Mouse (Mus musculus) midbrain, embryonic 12.5 days (tissue): ENCODE measurements at regions not wholly inside any gene's neighbourhood (a gene's known extent, or its start where the extent isn't known, plus 50 kb on each side); places are given as distances from the start of the nearest gene placed in this dataset.
"Not testable (repeated sequence)": the region's sequence is repeated elsewhere in the genome, so short reads cannot be mapped to it uniquely, and the experiment has no call there.

Source experiments
- ATAC-seq: fragments of 200-750 bp; cut with Nextera tagmentation; 2 replicates; pipeline ENCODE4 v1.8.0; 2017; ENCODE audit warnings: low read depth, moderate TSS enrichment, moderate library complexity; ENCODE audit not compliant: low FRiP score
- H3K27ac ChIP-seq: fragments of 300-500 bp; sonication (generic); replicated peaks from 2 replicates; pipeline ENCODE4 v1.5.1; 2016; ENCODE audit warnings: mild to moderate bottlenecking
- H3K27me3 ChIP-seq: fragments of 300-500 bp; sonication (generic); 2 replicates; pipeline ENCODE4 v1.6.1; 2016; ENCODE audit warnings: mild to moderate bottlenecking
- H3K36me3 ChIP-seq: fragments of 300-500 bp; sonication (generic); 2 replicates; pipeline ENCODE4 v1.6.1; 2016
- H3K4me1 ChIP-seq: fragments of 300-500 bp; sonication (generic); 2 replicates; pipeline ENCODE4 v1.6.1; 2016
- H3K4me2 ChIP-seq: fragments of 300-500 bp; sonication (generic); replicated peaks from 2 replicates; pipeline ENCODE4 v1.6.1; 2016; ENCODE audit warnings: mild to moderate bottlenecking, moderate library complexity
- H3K4me3 ChIP-seq: fragments of 300-500 bp; sonication (generic); 2 replicates; pipeline ENCODE4 v1.5.1; 2016; ENCODE audit warnings: mild to moderate bottlenecking
- H3K9ac ChIP-seq: fragments of 300-500 bp; sonication (generic); replicated peaks from 2 replicates; pipeline ENCODE4 v1.6.1; 2016; ENCODE audit warnings: mild to moderate bottlenecking, moderate library complexity
- H3K9me3 ChIP-seq: fragments of 300-500 bp; sonication (generic); 2 replicates; pipeline ENCODE4 v1.6.1; 2016; ENCODE audit warnings: mild to moderate bottlenecking
- WGBS: fragments of 180-500 bp; shearing (Covaris S2); methylation state at CpG from one replicate; pipeline ENCODE4 v1.1.7; 2016; 5-methylcytosine and 5-hydroxymethylcytosine counted together

DNA sequence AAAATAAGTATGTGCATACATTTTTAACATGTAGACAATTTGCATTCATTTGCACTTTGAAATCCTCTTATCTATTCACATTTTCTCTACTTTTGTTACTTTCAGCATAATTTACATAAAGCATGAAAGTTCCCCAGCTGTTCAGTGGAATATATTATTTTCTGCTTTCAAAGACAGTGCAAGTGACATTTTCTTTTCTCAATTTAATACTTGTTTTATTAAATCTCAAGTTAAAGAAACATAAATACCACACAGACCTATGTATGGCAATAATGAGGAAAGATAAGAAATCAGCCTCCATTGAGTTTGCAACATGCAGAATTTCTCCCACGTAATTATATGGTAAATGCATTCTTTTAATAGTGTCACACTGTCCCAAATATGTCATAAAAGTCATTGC, 1168.1 kb upstream of the Gje1 start:
- Histone ChIP-seq H3K4me1 (no peaks in the 10 kb centered on the region), H3K4me3 (no peak overlapping the region), H3K9ac (no peak overlapping the region), H3K4me2 (no peak overlapping the region), H3K27me3 (no peaks in the 10 kb centered on the region), H3K36me3 (no peaks in the 10 kb centered on the region), H3K27ac (no peak overlapping the region), H3K9me3 (no peaks in the 10 kb centered on the region)
- peak; percentile 57 for ATAC-seq
- WGBS = 62% methylated on average over 1 of the region's 1 CpGs

- Histone ChIP-seq H3K27me3 (no peaks in the 10 kb centered on the region), H3K9me3 (no peaks in the 10 kb centered on the region), H3K4me1 (no peaks in the 10 kb centered on the region), H3K36me3 (no peaks in the 10 kb centered on the region), H3K27ac (no peak overlapping the region), H3K4me3 (no peak overlapping the region), H3K9ac (no peak overlapping the region), H3K4me2 (no peak overlapping the region)
- no peak for ATAC-seq
- WGBS = 60% methylated on average over 2 of the region's 2 CpGs
Observed at GRCm38 (mm10) chr10:15868063-15868462, 1150.0 kb upstream of the Gje1 start.

DNA sequence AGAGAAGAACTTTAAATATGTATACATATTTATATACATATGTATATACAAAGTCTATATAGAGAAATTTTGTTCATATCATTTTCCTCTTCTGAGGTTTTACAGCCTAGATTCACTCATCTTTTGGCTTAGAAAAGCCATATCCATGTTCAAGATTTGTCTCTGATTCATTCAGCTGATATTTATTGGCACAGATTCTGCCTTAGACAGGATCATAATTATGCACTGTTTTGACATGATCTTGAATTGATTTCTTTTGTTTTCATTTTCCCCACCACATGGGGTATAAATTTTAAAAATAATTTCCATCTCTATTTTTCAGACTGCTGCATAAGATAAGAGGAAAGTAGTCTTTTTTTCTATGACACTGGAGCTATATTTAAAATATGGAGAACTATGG, 1148.9 kb upstream of the Gje1 start:
- Histone ChIP-seq H3K36me3 (no peaks in the 10 kb centered on the region), H3K27me3 (no peaks in the 10 kb centered on the region), H3K4me2 (no peak overlapping the region), H3K4me3 (no peak overlapping the region), H3K4me1 (no peaks in the 10 kb centered on the region), H3K9ac (no peak overlapping the region), H3K27ac (no peak overlapping the region), H3K9me3 (no peaks in the 10 kb centered on the region)
- ATAC-seq = no peak

- H3K27me3 ChIP-seq = no peaks in the 10 kb centered on the region
- no peak overlapping the region for H3K27ac ChIP-seq
- no peak overlapping the region for H3K4me2 ChIP-seq
- no peak overlapping the region for H3K4me3 ChIP-seq
- no peak for ATAC-seq
- no peaks in the 10 kb centered on the region for H3K36me3 ChIP-seq
- H3K4me1 ChIP-seq = no peaks in the 10 kb centered on the region
- H3K9me3 ChIP-seq = no peaks in the 10 kb centered on the region
- H3K9ac ChIP-seq = no peak overlapping the region
- 88% methylated on average over 3 of the region's 3 CpGs for WGBS
Observed at GRCm38 (mm10) chr10:15841381-15841780, 1123.4 kb upstream of the Gje1 start.

DNA sequence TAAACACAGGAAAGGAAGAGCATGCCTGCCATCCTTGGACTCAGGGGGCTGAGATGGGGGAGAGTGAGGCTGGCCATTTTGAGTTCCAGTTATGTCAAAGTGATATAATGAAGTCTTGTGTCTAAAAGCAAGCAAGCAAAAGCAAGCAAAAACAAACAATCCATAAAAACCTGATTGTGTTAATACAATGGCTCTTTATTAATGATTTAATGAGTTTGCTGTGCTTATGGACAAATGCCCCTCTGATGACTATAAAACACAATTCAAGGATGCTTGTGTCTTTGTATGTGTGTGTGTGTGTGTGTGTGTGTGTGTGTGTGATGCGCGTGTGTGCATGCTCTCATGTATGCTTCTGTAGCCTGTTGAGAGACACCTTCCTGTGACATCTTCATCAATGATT, 1114.3 kb upstream of the Gje1 start:
- ATAC-seq = no peak
- no peaks in the 10 kb centered on the region for H3K27me3 ChIP-seq
- H3K4me2 ChIP-seq = no peak overlapping the region
- no peak overlapping the region for H3K9ac ChIP-seq
- 94% methylated on average over 2 of the region's 2 CpGs for WGBS
- H3K27ac ChIP-seq = no peak overlapping the region
- no peaks in the 10 kb centered on the region for H3K4me1 ChIP-seq
- H3K9me3 ChIP-seq = no peaks in the 10 kb centered on the region
- H3K36me3 ChIP-seq = no peaks in the 10 kb centered on the region
- H3K4me3 ChIP-seq = no peak overlapping the region

- WGBS = 43% methylated on average over 1 of the region's 1 CpGs
- H3K4me1 ChIP-seq = no peaks in the 10 kb centered on the region
- ATAC-seq = peak; percentile 68; the same call in 1 of the 2 replicates
Observed at GRCm38 (mm10) chr10:15825457-15825856, 1107.4 kb upstream of the Gje1 start.

GRCm38 (mm10) chr10:15807271-15807670, 1089.3 kb upstream of the Gje1 start:
- 89% methylated on average over 3 of the region's 3 CpGs for WGBS
- no peaks in the 10 kb centered on the region for H3K9me3 ChIP-seq
- no peaks in the 10 kb centered on the region for H3K4me1 ChIP-seq
- no peak overlapping the region for H3K4me3 ChIP-seq
- no peaks in the 10 kb centered on the region for H3K27me3 ChIP-seq
- no peaks in the 10 kb centered on the region for H3K36me3 ChIP-seq
- ATAC-seq = no peak
- no peak overlapping the region for H3K4me2 ChIP-seq
- H3K9ac ChIP-seq = no peak overlapping the region
- no peak overlapping the region for H3K27ac ChIP-seq

More at GRCm38 (mm10) chr10:15825457-15825856, 1107.4 kb upstream of the Gje1 start:
- H3K36me3 ChIP-seq = no peaks in the 10 kb centered on the region
- no peak overlapping the region for H3K4me2 ChIP-seq
- H3K9me3 ChIP-seq = no peaks in the 10 kb centered on the region
- H3K27me3 ChIP-seq = no peaks in the 10 kb centered on the region
- H3K27ac ChIP-seq = no peak overlapping the region
- H3K4me3 ChIP-seq = no peak overlapping the region
- no peak overlapping the region for H3K9ac ChIP-seq

- ATAC-seq = no peak
- Histone ChIP-seq H3K4me1 (no peaks in the 10 kb centered on the region), H3K36me3 (no peaks in the 10 kb centered on the region), H3K4me2 (no peak overlapping the region), H3K27ac (no peak overlapping the region), H3K4me3 (no peak overlapping the region), H3K9ac (no peak overlapping the region), H3K9me3 (no peaks in the 10 kb centered on the region), H3K27me3 (no peaks in the 10 kb centered on the region)
- WGBS = 87% methylated on average over 2 of the region's 2 CpGs
Observed at GRCm38 (mm10) chr10:15805791-15806190, 1087.8 kb upstream of the Gje1 start.

DNA sequence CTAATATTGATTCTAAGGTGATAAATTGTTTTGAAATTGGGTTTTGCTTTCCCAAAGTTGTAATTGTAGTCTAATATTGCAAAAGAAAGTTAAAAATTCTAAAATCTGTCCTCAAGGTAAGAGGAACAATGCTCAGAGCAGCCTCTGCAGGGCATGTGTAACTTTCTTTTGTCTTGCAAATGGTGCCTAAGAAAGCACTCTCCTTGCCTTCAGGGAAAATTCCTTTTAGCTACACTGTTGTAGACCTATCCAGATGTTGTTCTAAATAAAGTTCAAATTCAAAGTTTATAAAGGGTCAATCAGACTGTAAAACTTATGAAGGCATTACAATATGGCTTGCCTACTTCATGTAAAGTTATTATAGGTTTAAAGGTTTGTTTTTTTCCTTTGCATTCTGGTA, 1075.2 kb upstream of the Gje1 start:
- not testable (repeated sequence) for H3K27ac ChIP-seq, H3K4me2 ChIP-seq, H3K4me3 ChIP-seq, H3K9ac ChIP-seq, H3K36me3 ChIP-seq, H3K9me3 ChIP-seq, H3K27me3 ChIP-seq, H3K4me1 ChIP-seq, ATAC-seq

- no peaks in the 10 kb centered on the region for H3K36me3 ChIP-seq
- H3K9ac ChIP-seq = no peak overlapping the region
- H3K27me3 ChIP-seq = no peaks in the 10 kb centered on the region
- no peak overlapping the region for H3K4me3 ChIP-seq
- WGBS = 31% methylated on average over 7 of the region's 7 CpGs
- no peak overlapping the region for H3K4me2 ChIP-seq
- no peak overlapping the region for H3K27ac ChIP-seq
- peak; percentile 34; the same call in 1 of the 2 replicates for ATAC-seq
- 0 out of 2 replicates have a peak, but pooled peaks cover 3% of the 10 kb centered on the region for H3K4me1 ChIP-seq
- H3K9me3 ChIP-seq = no peaks in the 10 kb centered on the region
Observed at GRCm38 (mm10) chr10:15791473-15792269, 1073.7 kb upstream of the Gje1 start.

GRCm38 (mm10) chr10:15759983-15760723, 1042.1 kb upstream of the Gje1 start:
- Histone ChIP-seq H3K9me3 (no peaks in the 10 kb centered on the region), H3K27me3 (no peaks in the 10 kb centered on the region), H3K36me3 (no peaks in the 10 kb centered on the region), H3K4me2 (no peak overlapping the region), H3K4me3 (no peak overlapping the region), H3K4me1 (no peaks in the 10 kb centered on the region), H3K9ac (no peak overlapping the region), H3K27ac (no peak overlapping the region)
- 69% methylated on average over 6 of the region's 6 CpGs for WGBS
- peak; percentile 44; the same call in 1 of the 2 replicates for ATAC-seq

GRCm38 (mm10) chr10:15759576-15759975, 1041.6 kb upstream of the Gje1 start:
- no peaks in the 10 kb centered on the region for H3K36me3 ChIP-seq
- H3K4me1 ChIP-seq = no peaks in the 10 kb centered on the region
- no peaks in the 10 kb centered on the region for H3K27me3 ChIP-seq
- ATAC-seq = no peak
- no peak overlapping the region for H3K4me3 ChIP-seq
- no peak overlapping the region for H3K4me2 ChIP-seq
- H3K9ac ChIP-seq = no peak overlapping the region
- 54% methylated on average over 3 of the region's 3 CpGs for WGBS
- no peak overlapping the region for H3K27ac ChIP-seq
- no peaks in the 10 kb centered on the region for H3K9me3 ChIP-seq
